Mouse (Mus musculus) thymus, postnatal 0 days (tissue): ENCODE measurements around the gene Atrn. TPM values are rescaled to one million over a fixed set of nuclear protein-coding genes. Genes with fewer than 3 reads are reported as not detected.

Source experiments
- DNase-seq: peaks from one replicate; pipeline ENCODE4 v3.0.0-alpha.2; 2015; ENCODE audit warnings: low spot score
- microRNA-seq: library from miRNA; unstranded; fragments of <30 nt; microRNA quantifications from one replicate; pipeline ENCODE4, GENCODE M21; 2016; ENCODE audit warnings: borderline number of aligned reads
- polyA plus RNA-seq: library from polyadenylated mRNA; unstranded; fragments of >200 nt; fragmentation: Nextera tagmentation; extraction: Ambion mirVana; gene quantifications from 2 replicates; pipeline ENCODE4 v1.2.1, GENCODE M21; 2015

Atrn gene
- polyA plus RNA-seq, 1 experiment from 2014 or later = 5.0 TPM

DNA sequence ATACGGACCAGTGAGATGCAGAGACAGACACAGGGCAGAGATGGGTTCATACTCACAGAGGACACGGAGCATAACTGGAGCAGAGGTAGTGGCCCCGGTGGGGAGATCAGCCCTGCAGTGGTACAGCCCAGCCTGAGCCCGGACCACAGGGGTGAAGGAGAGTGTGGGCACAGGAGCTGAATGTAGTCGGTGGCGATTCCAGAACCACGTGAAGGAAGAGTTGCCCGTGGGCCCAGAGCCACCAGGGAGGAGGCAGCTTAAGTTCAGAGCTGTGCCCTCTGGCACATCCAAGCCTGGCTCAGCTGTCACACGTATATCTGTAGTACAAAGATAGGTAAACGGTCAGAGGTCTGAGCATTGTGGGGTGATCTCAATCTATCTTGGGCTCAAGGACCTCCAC, 166.2 kb downstream of the Atrn start:
- no peak for DNase-seq

Small RNA genes lying within 50 kb of the gene (microRNA-seq; reads per million reads assigned to microRNA genes)
- gene Mir6973b = not detected

Other genes with a start within 250 kb of the Atrn start
- 59.0 and 61.4 TPM in 2 replicates for gene Ddrgk1, start 241.8 kb upstream of the Atrn start, polyA plus RNA-seq
- 107 and 112 TPM in 2 replicates for gene Itpa, start 238.9 kb upstream of the Atrn start, polyA plus RNA-seq
- gene Slc4a11, start 209.0 kb upstream of the Atrn start, polyA plus RNA-seq = 0.23 and 0.49 TPM in 2 replicates
- 11.0 and 11.2 TPM in 2 replicates for gene 4930402H24Rik, start 89 bp upstream of the Atrn start, polyA plus RNA-seq
- gene Gfra4, start 136.6 kb downstream of the Atrn start, polyA plus RNA-seq = 3.2 and 3.9 TPM in 2 replicates
- gene Adam33, start 157.3 kb downstream of the Atrn start, polyA plus RNA-seq = 0.91 and 1.1 TPM in 2 replicates
- gene Siglec1, start 180.3 kb downstream of the Atrn start, polyA plus RNA-seq = 0.56 and 0.63 TPM in 2 replicates
- gene Hspa12b, start 220.8 kb downstream of the Atrn start, polyA plus RNA-seq = 1.7 and 2.3 TPM in 2 replicates
- not detected in 2 replicates for gene Gm11037, start 227.0 kb downstream of the Atrn start, polyA plus RNA-seq